Mouse (Mus musculus): ENCODE measurements around the gene Nell1. TPM values are rescaled to one million over a fixed set of nuclear protein-coding genes. Genes with fewer than 3 reads are reported as not detected.

Nell1 gene
- polyA plus RNA-seq, 1 experiment from 2014 or later, result 4.1 TPM

Other genes with a start within 250 kb of the Nell1 start
- gene Htatip2, start 215.7 kb upstream of the Nell1 start, polyA plus RNA-seq (2015; fragmentation: Nextera tagmentation; extraction: Ambion mirVana), result 9.7 and 10.0 TPM in 2 replicates
- 53.0 TPM in 2 replicates for gene Prmt3, start 196.5 kb upstream of the Nell1 start, polyA plus RNA-seq (2015; fragmentation: Nextera tagmentation; extraction: Ambion mirVana)
- 0.20 TPM in 1 of 2 replicates, not detected in the other for gene Slc6a5, start 64.7 kb upstream of the Nell1 start, polyA plus RNA-seq (2015; fragmentation: Nextera tagmentation; extraction: Ambion mirVana)